Mouse (Mus musculus) megakaryocyte progenitor cell, adult 5-6 weeks (primary cell): ENCODE results near the gene Plekha6. TPM values are rescaled to one million over a fixed set of nuclear protein-coding genes. Genes with fewer than 3 reads are reported as not detected.

Source experiments
- ATAC-seq: replicated peaks from 2 replicates; pipeline ENCODE4 v1.8.0; 2016; ENCODE audit warnings: mild to moderate bottlenecking, moderate TSS enrichment, inconsistent platforms; ENCODE audit not compliant: poor library complexity
- total RNA-seq, 2 experiments: library from RNA; stranded (forward) in 1 of 2; stranded (reverse) in 1 of 2; fragments of 157-497, 149-512 nt in 1 of 2; fragments of 200-1000 nt in 1 of 2; gene quantifications; 2 replicates each; pipeline versions ENCODE4 v1.2.3 to v1.2.4; 2015 to 2017

Plekha6 gene
- 0.42 and 1.8 TPM in 2 replicates for total RNA-seq (2015)
- total RNA-seq (2017): 1.1 and 2.2 TPM in 2 replicates

DNA sequence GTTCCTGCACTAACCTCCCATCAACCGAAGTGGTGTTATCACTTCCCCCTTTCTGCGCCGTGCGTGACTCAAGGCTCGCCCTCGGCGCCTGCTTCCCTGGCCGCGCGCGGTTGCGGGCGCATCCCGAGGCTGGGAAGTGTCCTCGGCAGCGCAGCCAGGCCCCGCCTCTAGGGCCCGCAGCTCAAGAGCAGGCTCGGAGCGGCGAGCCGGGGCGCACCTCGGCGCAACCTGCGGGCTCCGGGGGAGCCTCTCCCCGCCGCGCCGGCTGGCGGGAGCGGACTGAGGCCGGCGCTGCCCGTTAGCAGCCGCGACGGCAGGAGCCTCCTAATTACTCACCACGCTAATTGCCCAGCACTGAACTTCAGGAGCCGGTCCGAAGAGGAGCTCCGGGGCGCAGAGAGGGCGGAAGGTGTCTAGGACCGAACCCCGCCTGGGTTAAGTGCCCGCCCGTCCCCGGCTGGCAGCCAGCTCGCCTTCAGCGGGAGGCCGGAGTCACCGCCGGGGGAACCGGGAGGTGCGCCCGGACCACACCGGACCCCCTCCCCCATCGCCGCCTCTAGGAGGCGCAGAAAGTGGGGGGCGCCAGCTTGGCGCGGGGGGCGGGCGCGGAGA lies at the start of gene Plekha6:
Gene Plekha6 (plus strand): TSS at position 391 of the 612 bp plus-strand sequence.
- ATAC-seq: peak; percentile 63

DNA sequence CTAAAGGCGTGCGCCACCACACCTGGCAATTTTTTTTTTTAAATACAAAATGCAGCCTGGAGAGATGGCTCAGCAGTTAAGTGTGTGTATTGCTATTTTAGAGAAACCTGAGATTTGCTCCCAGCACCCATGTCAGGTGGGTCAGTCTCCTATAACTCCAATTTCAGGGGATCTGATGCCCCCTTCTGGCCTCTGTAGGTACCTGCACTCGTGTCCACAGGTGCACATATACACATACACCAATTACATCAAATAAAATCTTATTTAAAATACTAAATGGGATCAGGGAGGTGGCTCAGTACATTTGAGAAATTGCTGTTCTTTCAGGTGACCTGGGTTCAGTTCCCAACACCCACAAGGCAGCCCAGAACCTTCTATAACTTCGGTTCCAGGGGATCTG lies 47.9 kb upstream of the Plekha6 start:
- ATAC-seq: no peak

DNA sequence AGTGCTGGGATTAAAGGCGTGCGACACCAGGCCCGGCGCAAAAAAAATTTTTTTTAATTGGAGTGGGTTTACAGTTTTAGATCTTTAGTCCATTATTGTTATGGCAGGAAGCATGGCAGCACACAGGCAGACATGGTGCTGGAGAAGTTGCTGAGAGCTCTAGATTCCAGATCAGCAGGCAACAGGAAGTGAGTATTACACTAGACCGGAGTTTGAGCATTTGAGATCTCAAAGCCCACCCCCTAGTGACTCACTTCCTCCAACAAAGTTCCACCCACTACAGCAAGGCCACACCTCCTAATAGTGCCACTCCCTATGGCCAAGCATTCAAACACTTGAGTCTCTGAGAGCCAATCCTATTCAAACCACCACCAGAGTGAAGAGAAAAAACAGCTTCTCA lies 45.9 kb upstream of the Plekha6 start:
- peak; percentile 76 for ATAC-seq

DNA sequence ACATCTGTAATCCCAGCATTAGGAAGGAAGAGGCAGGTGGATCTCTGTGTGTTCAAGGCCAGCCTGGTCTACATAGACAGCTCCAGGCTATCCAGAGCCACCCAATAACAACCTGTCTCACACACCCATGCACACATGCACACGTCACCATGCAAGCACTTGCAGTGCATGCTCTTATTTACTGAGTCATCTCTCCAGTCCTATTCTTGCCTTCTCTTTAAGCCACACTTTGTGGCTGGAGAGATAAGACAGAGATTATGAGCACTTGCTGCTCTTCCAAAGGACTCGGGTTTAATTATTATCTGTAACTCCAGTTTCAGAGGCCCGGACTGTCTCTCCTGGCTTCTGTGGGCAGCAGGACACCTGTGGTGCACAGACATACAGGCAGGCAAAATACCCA lies 45.2 kb upstream of the Plekha6 start:
- ATAC-seq: peak; percentile 80

DNA sequence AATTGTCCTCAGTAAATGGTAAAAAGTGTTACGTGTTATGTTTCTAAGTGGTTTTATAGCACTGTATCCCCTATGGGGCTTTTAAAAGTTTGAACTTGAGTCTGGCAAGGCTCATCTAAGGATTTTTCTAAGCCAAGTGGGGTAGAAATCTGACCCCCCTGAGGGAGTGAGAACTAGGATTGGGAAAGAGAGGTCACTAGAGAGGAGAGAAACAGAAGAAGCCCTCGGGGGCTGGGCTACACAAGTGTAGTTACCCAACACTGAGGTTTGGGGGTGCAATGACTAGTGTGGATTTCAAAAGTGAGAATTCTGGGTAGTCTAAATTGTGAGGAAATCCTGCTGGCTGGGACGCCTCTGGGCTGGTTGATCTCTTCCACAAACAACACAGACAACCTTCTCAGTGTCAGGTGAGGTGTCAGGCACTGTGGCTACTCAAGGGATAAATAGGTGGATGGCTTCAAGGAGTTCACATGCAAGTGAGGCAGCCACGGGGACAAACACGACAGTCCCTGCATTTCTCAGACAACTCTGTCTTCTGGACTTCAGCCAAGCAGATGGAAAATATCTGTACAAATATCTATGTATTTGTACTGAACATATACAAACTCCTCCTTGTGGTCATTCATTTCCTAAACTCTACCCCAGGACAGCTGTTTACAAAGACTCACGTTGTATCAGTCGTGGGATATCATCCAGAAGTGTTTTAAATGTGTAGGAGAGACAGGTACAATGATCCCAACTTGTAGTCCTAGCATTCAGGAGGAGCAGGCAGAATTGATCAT lies 43.9 kb upstream of the Plekha6 start:
- peak; percentile 78 for ATAC-seq

DNA sequence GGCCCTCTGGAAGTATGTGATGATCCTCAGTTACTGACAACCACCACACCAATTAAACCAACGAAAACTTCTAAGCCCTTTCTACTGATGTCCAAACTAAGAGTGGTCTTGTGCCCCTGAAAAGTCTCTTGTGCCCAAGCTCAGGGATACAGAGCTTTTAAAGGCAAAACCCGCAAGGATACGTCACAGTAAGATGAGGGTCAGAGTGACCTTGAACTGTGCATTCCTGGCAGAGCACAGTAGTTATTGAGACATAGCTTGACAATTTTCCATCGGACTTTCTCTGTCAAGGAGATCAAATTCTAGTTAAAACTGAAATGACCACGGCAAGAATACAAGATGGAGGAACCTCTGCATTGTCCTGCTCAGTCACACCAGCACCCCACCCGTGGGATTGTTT lies 42.8 kb upstream of the Plekha6 start:
- ATAC-seq: no peak

DNA sequence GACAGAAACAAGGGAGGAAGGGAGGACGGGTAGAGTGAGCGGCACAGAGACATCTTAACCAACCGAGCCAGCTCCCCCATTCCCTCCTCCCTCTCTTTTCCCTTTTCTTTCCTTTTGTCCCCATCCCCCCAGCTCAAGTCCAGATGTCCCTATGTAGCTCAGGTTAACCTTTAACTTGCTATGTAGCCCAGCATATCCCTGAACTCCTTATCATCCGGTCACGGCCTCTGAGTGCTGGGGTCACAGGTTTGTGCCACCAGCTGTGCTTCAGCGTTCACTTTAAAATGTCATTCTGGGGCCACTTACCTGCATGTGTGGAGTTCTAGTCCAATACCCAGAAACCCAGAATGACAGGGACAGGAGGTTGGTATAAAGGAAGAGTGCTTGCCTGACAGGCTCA lies 39.9 kb upstream of the Plekha6 start:
- no peak for ATAC-seq

DNA sequence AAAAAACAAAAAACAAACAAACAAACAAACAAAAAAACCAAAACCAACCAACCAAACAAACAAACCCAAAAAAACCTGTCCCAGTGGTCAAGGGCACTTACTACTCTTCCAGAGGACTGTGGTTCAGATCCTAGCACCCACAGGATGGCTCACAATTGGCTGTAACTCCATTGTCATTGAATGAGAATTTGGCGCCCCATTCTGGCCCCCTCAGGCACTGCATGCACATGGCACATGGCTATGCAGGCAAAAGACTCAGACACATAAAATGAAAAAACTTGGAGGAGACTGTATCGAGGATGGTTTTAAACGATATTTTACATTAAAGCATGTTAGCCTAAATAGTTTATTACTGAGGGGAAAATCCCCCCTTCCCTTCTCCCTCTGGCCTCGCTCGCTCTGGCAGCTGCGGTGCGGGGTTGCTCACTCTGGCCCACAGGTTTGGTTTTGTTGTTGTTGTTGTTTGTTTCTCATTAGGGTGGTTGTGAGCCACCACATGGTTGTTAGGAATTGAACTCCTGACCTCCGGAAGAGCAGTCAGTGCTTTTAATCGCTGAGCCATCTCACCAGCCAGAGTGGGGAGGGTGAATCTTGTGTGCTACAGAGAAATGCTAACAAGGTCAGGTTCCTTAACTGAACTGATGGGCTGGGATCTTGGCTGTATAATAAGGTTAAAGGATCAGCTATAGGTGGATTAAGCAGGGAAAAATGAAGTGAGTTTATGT lies 38.2 kb upstream of the Plekha6 start:
- ATAC-seq: peak; percentile 45; the same call in 1 of the 2 replicates

DNA sequence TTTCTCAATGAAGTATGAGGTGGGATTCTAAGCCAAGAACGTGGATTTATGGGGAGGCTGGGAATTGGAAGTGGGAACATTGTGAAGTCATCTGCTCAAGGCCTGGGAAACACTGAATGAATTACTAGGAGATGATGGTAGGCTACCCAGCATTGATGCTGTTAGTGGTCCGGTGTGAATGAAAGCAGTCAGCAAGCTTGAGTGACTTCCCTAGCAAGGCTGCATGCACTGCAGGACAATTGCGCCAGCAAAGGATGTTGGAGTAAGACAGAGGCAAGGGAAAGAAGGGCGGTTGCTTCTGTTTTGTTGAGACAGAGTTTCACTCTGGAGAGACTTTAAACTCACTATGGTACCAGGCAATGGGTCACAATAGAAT lies 37.7 kb upstream of the Plekha6 start:
- ATAC-seq: no peak

DNA sequence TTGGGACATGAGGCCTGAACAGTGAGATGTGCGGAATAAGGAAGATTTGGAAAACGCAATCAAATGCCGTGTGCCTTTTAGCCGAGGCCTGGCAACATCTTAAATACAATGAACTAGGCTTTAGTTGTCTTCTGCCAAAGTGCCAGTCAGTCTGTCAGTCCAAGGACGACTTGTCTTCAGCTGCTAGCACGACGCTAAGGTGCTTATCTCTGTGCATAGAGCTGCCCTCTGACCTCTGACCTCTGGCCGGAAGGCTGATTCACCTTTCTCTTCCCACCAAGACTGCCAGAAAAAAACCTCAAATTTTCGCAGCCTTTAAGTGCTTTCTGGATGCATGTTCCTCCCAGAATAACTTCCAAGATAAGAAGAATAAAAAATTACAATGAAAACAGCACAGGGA lies 36.7 kb upstream of the Plekha6 start:
- no peak for ATAC-seq

DNA sequence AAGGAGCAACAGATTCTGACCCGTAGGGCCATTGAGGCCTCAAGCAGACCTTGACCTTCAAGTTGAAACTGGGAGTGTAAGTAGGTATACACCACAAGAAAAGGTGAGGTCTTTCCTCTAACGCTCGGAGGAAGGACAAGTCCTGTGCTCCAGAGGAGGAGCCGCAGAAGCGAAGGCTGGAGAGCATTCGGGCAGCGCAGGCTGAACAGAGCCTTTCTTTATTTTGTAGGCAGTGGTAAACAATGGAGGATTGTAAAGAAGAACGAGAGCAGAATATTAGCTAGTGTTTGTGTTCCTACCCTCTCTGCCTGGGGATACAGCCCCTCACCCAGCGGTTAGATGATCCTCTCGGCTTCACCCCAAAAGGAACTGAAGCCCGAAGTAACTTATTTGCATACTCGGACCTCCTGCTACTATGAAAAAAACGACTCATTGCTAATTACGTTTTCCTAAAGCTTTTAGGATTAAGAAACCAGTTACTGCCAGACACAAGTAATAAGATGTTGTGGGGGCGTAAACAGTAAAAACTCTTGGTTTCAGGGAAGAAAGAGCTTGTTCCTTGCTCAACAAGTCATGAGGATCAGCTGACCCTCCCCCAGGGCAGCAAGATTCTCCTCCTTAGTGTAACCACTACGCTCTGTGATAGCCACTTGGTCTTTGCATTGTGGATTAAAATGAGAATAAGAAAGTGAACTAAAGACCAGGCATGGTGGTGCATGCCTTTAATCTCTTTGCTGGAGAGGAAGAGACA lies 34.4 kb upstream of the Plekha6 start:
- ATAC-seq: no peak

DNA sequence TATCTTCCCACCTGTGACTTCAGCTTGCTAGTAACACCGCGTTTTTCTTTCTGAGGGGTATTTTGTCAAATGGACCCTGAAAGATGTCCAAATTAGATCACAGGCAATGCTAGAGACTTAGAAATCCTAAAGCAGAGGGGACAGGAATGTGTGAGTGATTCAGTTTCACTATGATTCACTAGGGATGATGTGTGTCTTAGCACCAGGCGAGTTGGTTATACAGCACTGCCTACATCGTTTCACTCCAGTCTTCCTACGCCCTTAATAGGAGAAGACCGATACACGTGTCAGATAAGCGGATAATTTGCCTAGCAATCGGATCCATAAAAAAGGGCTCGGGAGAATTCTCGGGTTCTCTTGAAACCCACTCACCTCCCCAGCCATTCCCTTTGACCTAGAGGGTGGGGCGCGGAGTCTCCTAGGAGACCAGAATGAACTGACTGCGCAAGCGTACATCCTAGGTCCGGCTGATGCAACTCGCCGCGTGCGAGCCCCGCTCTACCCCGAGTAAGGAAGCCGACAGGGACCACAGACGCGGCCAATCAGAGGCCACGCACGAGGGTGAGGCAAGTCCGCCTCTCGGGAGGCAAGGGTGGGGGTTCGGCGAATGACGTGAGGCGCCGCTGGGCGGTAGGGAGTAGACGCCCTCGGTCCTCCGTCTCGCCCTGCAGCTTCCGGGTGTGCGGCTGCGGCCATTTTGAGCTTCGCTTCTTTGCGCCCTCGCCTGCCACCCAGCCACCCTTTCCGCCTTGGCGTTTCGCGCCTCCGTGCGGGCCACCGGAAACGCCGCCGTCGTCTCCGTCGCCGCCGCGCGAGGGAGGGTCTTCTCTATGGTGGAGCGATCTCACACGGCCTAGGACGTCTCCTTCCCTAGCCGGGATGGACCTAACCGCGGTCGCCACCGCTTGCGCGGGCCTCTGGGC lies 33.1 kb upstream of the Plekha6 start, which contains the start of gene Ppp1r15b:
Gene Ppp1r15b (plus strand): TSS at position 506 of the 923 bp plus-strand sequence.
- ATAC-seq: peak; percentile 84

DNA sequence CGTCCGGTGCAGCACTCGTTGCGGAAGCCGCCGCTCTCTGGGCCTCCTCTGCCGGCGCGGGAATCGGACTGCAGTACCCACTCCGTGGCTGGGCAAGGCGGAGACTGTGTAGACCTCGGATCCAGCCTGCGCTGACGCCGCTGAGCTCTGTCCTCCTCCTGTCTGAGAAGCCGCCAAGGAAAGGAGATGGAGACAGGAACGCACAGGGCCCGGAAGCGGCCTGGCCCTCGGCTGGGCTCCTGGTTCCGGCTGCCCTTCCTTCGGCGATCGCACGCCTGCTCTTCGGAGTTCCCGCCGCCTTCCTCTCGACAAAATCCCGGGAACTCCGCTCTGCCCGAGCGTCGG lies 32.5 kb upstream of the Plekha6 start:
- peak; percentile 2; the same call in 1 of the 2 replicates for ATAC-seq

DNA sequence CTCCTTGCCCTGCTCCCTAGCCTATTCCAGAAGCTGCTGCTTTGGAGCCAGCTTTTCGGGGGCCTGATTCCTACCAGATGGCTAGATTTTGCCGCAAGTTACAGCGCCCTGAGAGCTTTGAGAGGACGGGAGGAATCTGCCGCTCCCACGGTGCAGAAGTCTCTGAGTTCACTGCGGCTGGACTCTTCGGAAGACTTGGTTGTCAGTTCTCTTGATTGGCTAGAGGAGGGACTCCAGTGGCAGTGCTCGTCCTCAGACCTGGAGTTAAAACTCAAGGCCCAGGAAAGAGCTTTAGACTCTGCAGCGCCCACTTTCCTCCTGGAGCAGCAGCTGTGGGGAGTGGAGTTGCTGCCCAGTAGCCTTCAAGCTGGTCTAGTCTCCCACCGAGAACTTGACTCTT lies 32.1 kb upstream of the Plekha6 start:
- ATAC-seq: no peak

DNA sequence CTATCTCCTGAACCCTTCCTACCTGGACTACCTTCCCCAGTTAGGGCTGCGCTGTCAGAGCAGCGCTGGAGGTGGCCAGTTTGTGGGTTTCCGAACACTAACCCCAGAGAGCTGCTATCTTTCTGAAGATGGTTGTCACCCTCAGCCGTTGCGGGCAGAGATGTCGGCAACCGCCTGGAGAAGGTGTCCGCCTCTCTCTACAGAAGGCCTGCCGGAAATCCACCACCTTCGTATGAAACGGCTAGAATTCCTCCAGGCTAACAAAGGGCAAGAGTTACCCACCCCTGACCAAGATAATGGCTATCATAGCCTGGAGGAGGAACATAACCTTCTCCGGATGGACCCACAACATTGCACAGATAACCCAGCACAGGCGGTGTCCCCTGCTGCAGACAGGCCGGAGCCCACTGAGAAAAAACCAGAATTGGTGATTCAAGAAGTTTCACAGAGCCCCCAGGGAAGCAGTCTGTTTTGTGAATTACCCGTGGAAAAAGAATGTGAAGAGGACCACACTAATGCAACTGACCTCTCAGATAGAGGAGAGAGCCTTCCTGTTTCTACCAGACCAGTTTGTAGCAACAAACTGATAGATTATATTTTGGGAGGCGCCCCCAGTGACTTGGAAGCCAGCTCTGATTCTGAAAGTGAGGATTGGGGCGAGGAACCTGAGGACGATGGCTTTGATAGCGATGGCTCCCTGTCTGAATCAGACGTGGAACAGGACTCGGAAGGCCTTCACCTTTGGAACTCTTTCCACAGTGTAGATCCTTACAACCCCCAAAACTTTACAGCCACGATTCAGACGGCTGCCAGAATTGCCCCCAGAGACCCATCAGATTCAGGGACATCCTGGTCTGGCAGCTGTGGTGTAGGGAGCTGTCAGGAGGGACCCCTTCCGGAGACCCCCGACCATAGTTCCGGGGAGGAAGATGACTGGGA lies 31.4 kb upstream of the Plekha6 start:
- no peak for ATAC-seq

DNA sequence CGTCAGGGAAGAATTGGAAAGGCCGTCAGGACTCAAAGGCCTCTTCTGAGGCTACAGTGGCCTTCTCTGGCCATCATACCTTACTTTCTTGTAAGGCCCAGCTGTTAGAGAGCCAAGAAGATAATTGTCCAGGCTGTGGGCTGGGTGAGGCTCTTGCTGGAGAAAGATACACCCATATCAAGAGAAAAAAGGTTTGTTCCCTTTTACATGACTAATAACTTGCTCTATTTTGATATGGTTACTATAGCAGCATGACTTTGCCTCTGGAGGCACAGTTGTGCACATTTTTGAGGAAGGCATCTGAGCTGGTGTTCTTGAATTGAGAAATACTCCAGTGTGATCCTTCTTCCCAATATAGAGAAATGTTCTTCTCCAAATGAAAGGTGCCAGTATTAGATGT lies 30.6 kb upstream of the Plekha6 start:
- peak; percentile 45 for ATAC-seq

DNA sequence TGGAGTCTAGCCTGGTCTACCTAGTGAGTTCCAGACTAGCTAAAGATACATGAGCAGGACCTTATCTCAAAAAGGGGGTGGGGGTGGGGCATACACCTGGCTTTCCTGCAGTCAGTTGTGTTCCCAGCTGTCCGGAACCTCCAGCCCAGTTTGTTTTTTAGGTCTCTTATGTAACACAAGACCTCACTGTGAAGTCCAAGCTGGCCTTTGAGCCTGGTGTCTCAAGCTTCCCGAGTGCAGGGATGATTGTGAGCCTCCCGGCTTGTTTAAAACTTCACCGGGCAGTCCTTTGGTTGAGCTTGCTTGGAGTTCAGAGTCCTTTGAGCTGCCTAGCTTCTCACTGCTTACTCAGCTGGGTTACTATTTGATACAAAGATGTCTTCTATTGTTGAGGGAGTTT lies 29.9 kb upstream of the Plekha6 start:
- ATAC-seq: no peak

DNA sequence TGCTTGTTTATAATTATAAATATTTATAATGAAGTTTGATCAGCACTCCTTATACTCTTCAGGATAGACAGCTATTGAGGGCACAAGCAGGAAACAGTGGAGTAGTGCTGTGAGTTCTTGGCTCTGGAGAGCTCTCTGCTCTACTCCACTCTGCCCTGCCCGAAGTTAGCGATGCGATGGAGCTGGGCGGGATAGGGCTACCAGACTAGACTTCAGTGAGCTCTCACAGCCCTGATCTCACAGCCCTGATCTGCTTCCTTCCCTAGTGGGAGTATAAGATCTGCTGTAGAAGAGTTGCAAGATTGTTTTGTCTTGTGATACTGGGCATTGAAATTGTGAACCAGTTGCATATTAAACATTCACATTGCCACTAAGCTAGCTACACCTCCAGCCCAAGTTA lies 29.1 kb upstream of the Plekha6 start:
- no peak for ATAC-seq

DNA sequence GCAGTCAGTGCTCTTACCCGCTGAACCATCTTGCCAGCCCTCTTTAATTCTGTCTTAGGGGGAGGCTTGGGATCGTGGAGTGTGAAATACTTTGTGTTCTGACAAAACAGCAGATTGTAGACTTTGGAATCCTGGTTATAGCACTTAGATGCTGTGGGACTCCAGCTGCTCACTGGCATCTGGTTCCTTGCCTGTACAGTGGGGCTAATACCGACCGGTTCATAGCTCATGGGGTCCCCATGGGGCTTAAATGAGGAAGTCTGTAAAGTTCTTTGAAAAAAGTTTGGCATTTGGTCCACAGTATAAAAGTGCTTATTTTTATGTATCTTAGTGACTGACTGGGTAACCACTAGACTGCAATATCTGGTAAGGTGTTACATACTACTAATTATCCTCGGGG lies 28.2 kb upstream of the Plekha6 start:
- no peak for ATAC-seq
